Mouse (Mus musculus): ENCODE measurements around the gene Vmn2r114.
"Not testable (repeated sequence)": the region's sequence is repeated elsewhere in the genome, so short reads cannot be mapped to it uniquely, and the experiment has no call there.

Vmn2r114 gene

GRCm38 (mm10) chr17:23312437-23312836 is at the start of gene Vmn2r114:
TSS of gene Vmn2r114 (minus strand) at chr17:23312537.
- DNase-seq (ENCODE audit: low read depth) = not testable (repeated sequence)

DNA sequence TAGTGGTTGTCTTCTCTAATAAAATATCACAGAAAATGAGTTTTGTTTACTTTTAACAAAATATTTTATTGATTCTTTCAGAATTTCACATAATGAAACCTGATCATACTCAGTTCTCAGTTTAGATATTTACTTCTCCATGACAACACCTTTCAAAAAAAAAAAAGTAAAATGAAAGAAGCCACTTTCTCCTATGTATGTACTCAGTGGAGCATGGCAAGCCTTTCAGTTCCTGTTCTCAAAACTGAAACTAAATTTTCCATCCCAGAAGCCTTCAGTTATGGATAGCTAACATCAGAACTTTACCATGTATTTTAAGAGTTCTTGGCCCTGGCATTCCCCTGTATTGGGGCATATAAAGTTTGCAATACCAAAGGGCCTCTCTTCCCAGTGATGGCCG is 39.3 kb upstream of the Vmn2r114 start:
- DNase-seq (ENCODE audit: low read depth) = no peak

- DNase-seq (ENCODE audit: low read depth) = not testable (repeated sequence)
Observed at GRCm38 (mm10) chr17:23343441-23343840, 31.1 kb upstream of the Vmn2r114 start, which contains the start of gene Vmn2r115. TSS of gene Vmn2r115 (plus strand) at chr17:23343741.

DNA sequence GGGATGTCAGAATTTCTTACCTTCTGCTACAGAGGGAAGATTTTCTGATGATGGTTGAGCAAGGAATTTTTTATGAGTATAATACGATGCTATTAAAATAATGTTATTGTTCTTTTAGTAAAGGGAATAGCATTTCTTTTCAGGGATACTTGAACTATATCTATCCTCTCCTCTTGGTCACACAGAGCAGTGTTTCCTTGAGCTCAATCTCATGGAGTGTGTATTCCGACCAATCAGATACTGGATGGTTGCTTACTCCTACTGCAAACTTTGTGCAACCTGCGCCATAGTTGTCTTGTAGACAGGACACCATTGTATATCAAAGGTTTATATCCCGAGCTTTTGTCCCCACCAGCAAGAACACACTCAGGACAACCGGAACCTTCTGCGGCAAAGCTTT is 18.3 kb upstream of the Vmn2r114 start:
- no peak for DNase-seq (ENCODE audit: low read depth)
